Mouse (Mus musculus) liver, adult 2 months (tissue): Measurements from ENCODE around the gene Copg1.

Experiments used
- CTCF ChIP-seq: fragments of 200-500 bp; IDR thresholded peaks from 2 replicates; pipeline ENCODE4 v1.5.1; 2011; ENCODE audit warnings: low read depth, low read length, control low read depth
- POLR2A ChIP-seq: fragments of 200-500 bp; IDR thresholded peaks from 2 replicates; pipeline ENCODE4 v1.6.1; 2011; ENCODE audit warnings: low read length, control low read depth; ENCODE audit not compliant: insufficient read depth; ENCODE audit errors: extremely low read depth

DNA sequence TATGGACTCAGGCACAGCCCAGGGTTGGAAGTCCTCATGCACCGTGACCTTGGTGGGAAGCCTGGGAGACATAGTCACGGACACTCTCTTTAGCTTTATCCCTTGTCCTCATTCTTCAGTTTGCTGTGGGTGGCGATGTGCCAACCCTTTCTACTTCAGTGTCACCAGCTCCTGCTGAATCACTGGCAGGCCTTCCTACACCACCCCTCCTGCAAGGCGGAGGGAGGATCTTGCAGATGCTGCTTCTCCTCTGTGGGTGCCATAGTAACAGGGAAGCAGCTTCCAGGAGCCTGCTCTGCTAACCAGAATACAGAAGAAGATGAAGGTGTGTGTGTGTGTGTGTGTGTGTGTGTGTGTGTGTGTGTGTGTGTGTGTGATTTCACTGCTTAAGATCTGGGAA is 4.8 kb upstream of the Copg1 start:
- TF ChIP-seq POLR2A (no peak), CTCF (no peak)
